Mouse (Mus musculus): ENCODE measurements around the gene Olfr1255. TPM values are rescaled to one million over a fixed set of nuclear protein-coding genes. Genes with fewer than 3 reads are reported as not detected.
A peak's percentile ranks its signal among the peaks of the same experiment; 100 is the strongest.

Olfr1255 gene
- not detected in 2 replicates for total RNA-seq (2014; fragmentation: Nextera tagmentation)
- not detected in 2 replicates for total RNA-seq (2017)
- not detected in 2 replicates for polyA plus RNA-seq (2012)

- DNase-seq (ENCODE audit: low spot score) (no peak), ATAC-seq (ENCODE audit: extremely low read depth, insufficient number of reproducible peaks, low FRiP score, poor library complexity, severe bottlenecking) (no peak)
- TF ChIP-seq GATA2 (IDR thresholded peaks at IDR 0.05; ENCODE audit: borderline replicate concordance, low read depth, low read length) (no peak), GATA1 (IDR thresholded peaks at IDR 0.05; ENCODE audit: borderline replicate concordance, low read length) (no peak), POLR2AphosphoS5 (IDR thresholded peaks at IDR 0.05; ENCODE audit: insufficient replicate concordance, low read depth, low read length) (no peak), TAL1 (conservative IDR thresholded peaks at IDR 0.05; ENCODE audit: low read depth, low read length) (no peak), CTCF (IDR thresholded peaks at IDR 0.05; ENCODE audit: low read depth, low read length) (no peak)
- Histone ChIP-seq H3K4me3 (ENCODE audit: low read depth, low read length) (no peak within 1 kb of the TSS), H3K27me3 (ENCODE audit: insufficient read depth, low read length) (no peaks in the 10 kb centered on the region), H3K9me3 (replicated peaks) (peaks cover 7% of the 10 kb centered on the region), H3K4me1 (ENCODE audit: insufficient read depth, low read depth, low read length) (no peaks in the 10 kb centered on the region), H3K36me3 (replicated peaks) (no peaks in the 10 kb centered on the region)
Observed at GRCm38 (mm10) chr2:89811751-89812150, at the start of gene Olfr1255. Gene Olfr1255 (plus strand): TSS chr2:89812051.

- Histone ChIP-seq H3K9me3 (replicated peaks) (peaks cover 2% of the 10 kb centered on the region; the same call in 1 of the 2 replicates), H3K27me3 (ENCODE audit: insufficient read depth, low read length) (no peaks in the 10 kb centered on the region), H3K4me3 (ENCODE audit: low read depth, low read length) (no peak within 1 kb of the TSS), H3K4me1 (ENCODE audit: insufficient read depth, low read depth, low read length) (no peaks in the 10 kb centered on the region), H3K36me3 (replicated peaks) (no peaks in the 10 kb centered on the region)
- no peak for DNase-seq (ENCODE audit: low spot score)
- no peak for ATAC-seq (ENCODE audit: extremely low read depth, insufficient number of reproducible peaks, low FRiP score, poor library complexity, severe bottlenecking)
- no peak for TF ChIP-seq POLR2AphosphoS5 (IDR thresholded peaks at IDR 0.05; ENCODE audit: insufficient replicate concordance, low read depth, low read length)
- TF ChIP-seq TAL1 (conservative IDR thresholded peaks at IDR 0.05; ENCODE audit: low read depth, low read length) = no peak
- TF ChIP-seq CTCF (IDR thresholded peaks at IDR 0.05; ENCODE audit: low read depth, low read length) = no peak
- TF ChIP-seq GATA2 (IDR thresholded peaks at IDR 0.05; ENCODE audit: borderline replicate concordance, low read depth, low read length) = no peak
- TF ChIP-seq GATA1 (IDR thresholded peaks at IDR 0.05; ENCODE audit: borderline replicate concordance, low read length) = no peak
Observed at GRCm38 (mm10) chr2:89793519-89793918, 18.3 kb upstream of the Olfr1255 start, which contains the start of gene Olfr1254. Gene Olfr1254 (minus strand): TSS chr2:89793619.

- Histone ChIP-seq H3K36me3 (replicated peaks) (no peaks in the 10 kb centered on the region), H3K4me3 (ENCODE audit: low read depth, low read length) (no peak overlapping the region), H3K27me3 (ENCODE audit: insufficient read depth, low read length) (no peaks in the 10 kb centered on the region), H3K9me3 (replicated peaks) (peaks cover 7% of the 10 kb centered on the region), H3K4me1 (ENCODE audit: insufficient read depth, low read depth, low read length) (no peaks in the 10 kb centered on the region)
- ATAC-seq (ENCODE audit: extremely low read depth, insufficient number of reproducible peaks, low FRiP score, poor library complexity, severe bottlenecking) (no peak), DNase-seq (ENCODE audit: low spot score) (no peak)
- no peak for TF ChIP-seq GATA2 (IDR thresholded peaks at IDR 0.05; ENCODE audit: borderline replicate concordance, low read depth, low read length)
Observed at GRCm38 (mm10) chr2:89799583-89799982, 12.3 kb upstream of the Olfr1255 start.

- Histone ChIP-seq H3K9me3 (replicated peaks) (peaks cover 10% of the 10 kb centered on the region), H3K4me1 (ENCODE audit: insufficient read depth, low read depth, low read length) (no peaks in the 10 kb centered on the region), H3K36me3 (replicated peaks) (no peaks in the 10 kb centered on the region), H3K4me3 (ENCODE audit: low read depth, low read length) (peak overlapping the region; percentile 7; the same call in 1 of the 2 replicates), H3K27me3 (ENCODE audit: insufficient read depth, low read length) (no peaks in the 10 kb centered on the region)
- no peak for DNase-seq (ENCODE audit: low spot score)
- TF ChIP-seq POLR2AphosphoS5 (IDR thresholded peaks at IDR 0.05; ENCODE audit: insufficient replicate concordance, low read depth, low read length) (no peak), TAL1 (conservative IDR thresholded peaks at IDR 0.05; ENCODE audit: low read depth, low read length) (no peak), GATA1 (IDR thresholded peaks at IDR 0.05; ENCODE audit: borderline replicate concordance, low read length) (no peak), GATA2 (IDR thresholded peaks at IDR 0.05; ENCODE audit: borderline replicate concordance, low read depth, low read length) (no peak), CTCF (IDR thresholded peaks at IDR 0.05; ENCODE audit: low read depth, low read length) (no peak)
- ATAC-seq (ENCODE audit: extremely low read depth, insufficient number of reproducible peaks, low FRiP score, poor library complexity, severe bottlenecking) = no peak
Observed at GRCm38 (mm10) chr2:89810751-89811150, 1.1 kb upstream of the Olfr1255 start.

GRCm38 (mm10) chr2:89820216-89820615, 8.4 kb downstream of the Olfr1255 start:
- Histone ChIP-seq H3K36me3 (replicated peaks) (no peaks in the 10 kb centered on the region), H3K4me1 (ENCODE audit: insufficient read depth, low read depth, low read length) (no peaks in the 10 kb centered on the region), H3K4me3 (ENCODE audit: low read depth, low read length) (no peak overlapping the region), H3K27me3 (ENCODE audit: insufficient read depth, low read length) (no peaks in the 10 kb centered on the region), H3K9me3 (replicated peaks) (no peaks in the 10 kb centered on the region)
- TF ChIP-seq CTCF (IDR thresholded peaks at IDR 0.05; ENCODE audit: low read depth, low read length) = no peak
- no peak for TF ChIP-seq POLR2AphosphoS5 (IDR thresholded peaks at IDR 0.05; ENCODE audit: insufficient replicate concordance, low read depth, low read length)
- TF ChIP-seq GATA1 (IDR thresholded peaks at IDR 0.05; ENCODE audit: borderline replicate concordance, low read length) = no peak
- TF ChIP-seq TAL1 (conservative IDR thresholded peaks at IDR 0.05; ENCODE audit: low read depth, low read length) = no peak
- no peak for TF ChIP-seq GATA2 (IDR thresholded peaks at IDR 0.05; ENCODE audit: borderline replicate concordance, low read depth, low read length)
- ATAC-seq (ENCODE audit: extremely low read depth, insufficient number of reproducible peaks, low FRiP score, poor library complexity, severe bottlenecking) (no peak), DNase-seq (ENCODE audit: low spot score) (no peak)

- DNase-seq (ENCODE audit: low spot score) (no peak), ATAC-seq (ENCODE audit: extremely low read depth, insufficient number of reproducible peaks, low FRiP score, poor library complexity, severe bottlenecking) (no peak)
- Histone ChIP-seq H3K36me3 (replicated peaks) (no peaks in the 10 kb centered on the region), H3K4me1 (ENCODE audit: insufficient read depth, low read depth, low read length) (no peaks in the 10 kb centered on the region), H3K4me3 (ENCODE audit: low read depth, low read length) (no peak within 1 kb of the TSS), H3K27me3 (ENCODE audit: insufficient read depth, low read length) (no peaks in the 10 kb centered on the region), H3K9me3 (replicated peaks) (peaks cover 5% of the 10 kb centered on the region; the same call in 1 of the 2 replicates)
- TF ChIP-seq TAL1 (conservative IDR thresholded peaks at IDR 0.05; ENCODE audit: low read depth, low read length) (no peak), GATA2 (IDR thresholded peaks at IDR 0.05; ENCODE audit: borderline replicate concordance, low read depth, low read length) (no peak), POLR2AphosphoS5 (IDR thresholded peaks at IDR 0.05; ENCODE audit: insufficient replicate concordance, low read depth, low read length) (no peak)
Observed at GRCm38 (mm10) chr2:89841455-89841854, 29.6 kb downstream of the Olfr1255 start, which contains the start of gene Olfr1256. Gene Olfr1256 (minus strand): TSS chr2:89841555.
